Comparison of ENCODE assay signal across 9 mouse cellular contexts in the genomic region with DNA sequence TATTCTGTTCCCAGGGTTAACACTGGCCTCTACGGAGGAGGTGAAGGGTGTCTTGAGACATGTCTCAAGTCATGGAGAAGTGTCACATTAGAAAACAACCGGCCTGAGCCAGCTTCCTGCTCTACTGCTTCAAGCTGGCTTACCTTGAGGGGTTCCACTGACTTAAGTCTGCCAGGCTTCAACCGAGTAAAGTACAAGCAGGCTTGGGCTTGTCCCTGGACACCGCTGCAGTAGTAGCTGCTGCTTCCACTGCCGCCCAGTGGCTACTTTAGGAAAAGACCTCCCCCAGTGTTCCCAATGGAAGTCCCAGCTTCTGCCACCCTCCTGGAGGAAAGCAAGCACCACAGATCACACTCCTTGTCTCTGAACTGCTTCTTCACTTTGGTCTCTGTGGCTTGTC. TPM values are rescaled to one million over a fixed set of nuclear protein-coding genes. Genes with fewer than 3 reads are reported as not detected.
DNase-seq lines count a peak whose midpoint lies in the region; ATAC-seq lines count a peak whose summit lies in the region.
"Had no signal": no experiment of that assay in that cellular context is flagged by ENCODE, and none has a peak within 500 bp of the region (broad histone marks: within the 10 kb centered on the region; RNA-seq: fewer than 3 reads in every experiment).

No protein-coding gene starts in this region.

- no peak for ATAC-seq in activated CD4-positive, CD25-positive, alpha-beta regulatory T cell, adult 4 months

- peak; percentile 19 to 62 for DNase-seq in adrenal gland, adult (ENCODE audit: inconsistent age in 2 of 2, low spot score in 1 of 2)
- DNase-seq in adrenal gland, postnatal 4 days (ENCODE audit: low spot score in 2 of 2) = no peak
- DNase-seq in thymus, postnatal 4 days = peak; percentile 12
- no peak for DNase-seq in thymus, postnatal 14 days
- DNase-seq in frontal cortex, postnatal 36 days (ENCODE audit: low spot score in 2 of 2) = peak; percentile 33 to 59
- DNase-seq in layer of hippocampus, postnatal 10 days (ENCODE audit: low spot score in 2 of 2) = peak; percentile 20 to 50
- peak; percentile 27 for DNase-seq in mesoderm, embryonic 11.5 days (ENCODE audit: low read depth, low spot score)

RNA-seq across cellular contexts. Expression of a gene that starts 2.8 kb away (rescaled TPM):
- under 1 TPM in 1 of 2 experiments, not detected in 1; 0.23 TPM for total RNA-seq in adrenal gland, postnatal 4 days (2021)
- under 1 TPM; 0.07 to 0.09 TPM for total RNA-seq in layer of hippocampus, postnatal 10 days (2021)
- polyA plus RNA-seq in activated CD4-positive, CD25-positive, alpha-beta regulatory T cell, adult 4 months (2017; shearing (Covaris generic)) = not detected
- polyA plus RNA-seq: myocyte had no signal

RNA-seq across cellular contexts. Expression of a gene that starts 7.9 kb away (rescaled TPM):
- not detected for total RNA-seq in adrenal gland, postnatal 4 days (2021)
- not detected for total RNA-seq in layer of hippocampus, postnatal 10 days (2021)
- polyA plus RNA-seq in activated CD4-positive, CD25-positive, alpha-beta regulatory T cell, adult 4 months (2017; shearing (Covaris generic)) = not detected
- polyA plus RNA-seq: myocyte had no signal

RNA-seq across cellular contexts. Expression of a gene that starts 25.4 kb away (rescaled TPM):
- total RNA-seq in adrenal gland, postnatal 4 days (2021) = not detected
- total RNA-seq in layer of hippocampus, postnatal 10 days (2021) = not detected
- polyA plus RNA-seq in activated CD4-positive, CD25-positive, alpha-beta regulatory T cell, adult 4 months (2017; shearing (Covaris generic)) = not detected
- polyA plus RNA-seq: myocyte had no signal

RNA-seq across cellular contexts. Expression of a gene that starts 28.1 kb away (rescaled TPM):
- total RNA-seq in adrenal gland, postnatal 4 days (2021) = 10 to 100 TPM; 13.2 to 16.4 TPM
- total RNA-seq in layer of hippocampus, postnatal 10 days (2021) = 1 to 10 TPM; 3.2 to 3.8 TPM
- polyA plus RNA-seq in activated CD4-positive, CD25-positive, alpha-beta regulatory T cell, adult 4 months (2017; shearing (Covaris generic)) = 1 to 10 TPM; 5.2 to 7.3 TPM

RNA-seq across cellular contexts. Expression of a gene that starts 28.9 kb away (rescaled TPM):
- total RNA-seq in adrenal gland, postnatal 4 days (2021) = 10 to 100 TPM; 35.7 to 41.8 TPM
- 10 to 100 TPM; 32.0 to 37.0 TPM for total RNA-seq in layer of hippocampus, postnatal 10 days (2021)
- polyA plus RNA-seq in activated CD4-positive, CD25-positive, alpha-beta regulatory T cell, adult 4 months (2017; shearing (Covaris generic)) = 10 to 100 TPM; 53.6 to 73.1 TPM

Comparison
In these comparisons a context has a peak if more than half of its experiments do, and no peak if none do; other contexts are left out.
1. DNase-seq: peak in adrenal gland, adult (2 of 2), thymus, postnatal 4 days (single experiment), frontal cortex, postnatal 36 days (2 of 2), layer of hippocampus, postnatal 10 days (2 of 2) and mesoderm, embryonic 11.5 days (single experiment); none in adrenal gland, postnatal 4 days (0 of 2) and thymus, postnatal 14 days (single experiment).